Mouse (Mus musculus) megakaryocyte, embryonic 14.5 days (primary cell): ENCODE results near the gene Hoxa3. TPM values are rescaled to one million over a fixed set of nuclear protein-coding genes. Genes with fewer than 3 reads are reported as not detected.

Experiments used
- H3K27me3 ChIP-seq: replicated peaks from 2 replicates; pipeline ENCODE3; 2012; ENCODE audit warnings: inconsistent platforms
- H3K36me3 ChIP-seq: replicated peaks from 2 replicates; pipeline ENCODE3; 2012; ENCODE audit warnings: low read length, inconsistent platforms, mixed read lengths
- H3K4me1 ChIP-seq: 2 replicates; pipeline ENCODE4 v1.6.1; 2012; ENCODE audit warnings: inconsistent platforms
- H3K4me3 ChIP-seq: replicated peaks from 2 replicates; pipeline ENCODE3; 2012; ENCODE audit warnings: moderate library complexity, mild to moderate bottlenecking, inconsistent platforms
- H3K9me3 ChIP-seq: 2 replicates; pipeline ENCODE4 v1.6.1; 2012; ENCODE audit warnings: inconsistent platforms
- FLI1 ChIP-seq: IDR thresholded peaks from 2 replicates; pipeline ENCODE4 v1.6.1; 2012; ENCODE audit warnings: low read length, inconsistent platforms, mixed read lengths
- GATA1 ChIP-seq: IDR thresholded peaks from 3 replicates; pipeline ENCODE4 v1.6.1; 2012; ENCODE audit warnings: mixed read lengths, low read length, inconsistent platforms, borderline replicate concordance
- polyA plus RNA-seq: library from polyadenylated mRNA; stranded (reverse); fragments of >175 nt; gene quantifications from 2 replicates; pipeline ENCODE4 v1.2.3, GENCODE M21; 2012; ENCODE audit warnings: low replicate concordance; ENCODE audit not compliant: insufficient read depth

The Hoxa3 gene
- polyA plus RNA-seq, 1 experiment = 0.21 TPM

DNA sequence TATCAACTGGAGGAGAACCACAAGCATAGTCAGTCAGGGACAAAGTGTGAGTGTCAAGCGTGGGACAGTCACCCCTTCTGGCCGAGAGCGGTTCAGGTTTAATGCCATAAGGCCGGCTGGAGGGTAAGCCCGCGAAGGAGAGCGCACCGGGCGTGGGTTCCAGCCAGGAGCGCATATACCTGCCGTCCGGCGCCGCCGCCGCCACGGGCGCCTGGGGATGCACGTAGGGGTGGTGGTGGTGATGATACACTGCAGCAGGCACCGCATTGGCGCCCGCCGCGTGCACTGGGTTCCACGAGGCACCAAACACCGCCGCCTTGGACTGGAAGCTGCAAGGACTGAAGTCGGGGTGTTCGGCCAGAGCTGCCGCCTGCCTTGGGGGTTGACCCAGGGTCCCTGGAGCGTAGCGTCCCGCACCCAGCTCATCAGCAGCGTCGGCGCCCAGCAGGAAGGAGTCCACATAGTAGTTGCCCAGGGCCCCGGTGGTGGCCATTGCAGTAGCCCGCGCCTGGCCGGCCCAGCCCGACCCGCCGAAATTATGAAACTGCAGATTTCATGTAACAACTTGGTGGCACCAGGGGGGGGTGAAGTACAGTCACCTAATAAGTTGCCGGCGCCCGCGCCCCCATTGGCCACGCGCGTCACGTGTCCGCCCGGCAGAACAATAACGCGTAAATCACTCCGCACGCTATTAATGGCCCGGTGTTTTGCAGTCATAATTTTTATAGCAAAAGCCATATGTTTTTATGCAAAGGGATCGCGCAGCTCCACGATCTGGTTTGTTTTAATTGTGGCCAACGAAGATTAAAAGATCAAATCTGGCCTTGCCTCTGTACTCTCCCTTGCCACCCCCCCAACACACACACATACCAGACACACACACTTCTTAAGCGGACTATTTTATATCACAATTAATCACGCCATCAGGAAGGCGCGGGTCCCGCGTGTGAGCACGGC is 12.8 kb upstream of the Hoxa3 start:
- Histone ChIP-seq H3K4me1 (peaks cover 76% of the 10 kb centered on the region), H3K36me3 (no peaks in the 10 kb centered on the region), H3K27me3 (peaks cover 93% of the 10 kb centered on the region), H3K4me3 (peak overlapping the region; percentile 91), H3K9me3 (no peaks in the 10 kb centered on the region)
- no peak for TF ChIP-seq FLI1
- TF ChIP-seq GATA1 = no peak

DNA sequence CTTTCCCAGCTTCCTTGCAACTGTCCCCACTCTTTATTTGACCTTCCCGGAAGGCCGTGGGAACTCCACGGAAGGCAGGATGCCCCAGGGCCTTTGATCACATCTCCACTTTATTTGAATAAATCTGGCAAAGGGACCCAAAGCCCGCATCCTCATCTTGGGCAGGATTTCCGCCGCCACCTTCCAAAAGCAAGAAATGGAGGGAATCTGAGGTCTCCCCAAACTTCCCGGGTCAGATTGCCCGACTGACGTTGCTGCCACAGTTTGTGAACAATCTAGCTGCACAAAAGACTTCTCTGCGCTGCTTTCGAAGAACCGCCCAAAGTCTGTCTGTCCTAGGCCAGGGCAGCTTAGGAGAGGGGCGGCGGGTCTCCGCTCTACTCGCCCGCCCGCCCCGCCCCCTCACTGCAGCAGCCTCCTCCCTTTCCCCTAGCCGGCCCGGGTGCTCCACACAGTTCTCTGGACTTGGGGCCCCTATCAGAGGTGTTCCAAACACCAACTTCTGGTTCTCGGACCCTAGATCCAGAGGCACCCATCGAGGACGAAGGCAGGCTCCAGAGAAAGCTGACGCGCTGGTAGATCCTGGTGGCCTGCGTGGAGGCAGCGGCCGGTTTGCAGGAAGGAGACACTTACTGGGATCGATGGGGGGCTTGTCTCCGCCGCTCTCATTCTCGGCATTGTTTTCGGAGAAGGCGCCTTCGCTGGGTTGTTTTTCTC is 11.9 kb upstream of the Hoxa3 start:
- Histone ChIP-seq H3K4me3 (peak overlapping the region; percentile 91), H3K9me3 (no peaks in the 10 kb centered on the region), H3K27me3 (peaks cover 93% of the 10 kb centered on the region), H3K4me1 (peaks cover 76% of the 10 kb centered on the region), H3K36me3 (no peaks in the 10 kb centered on the region)
- TF ChIP-seq GATA1 (no peak), FLI1 (no peak)

DNA sequence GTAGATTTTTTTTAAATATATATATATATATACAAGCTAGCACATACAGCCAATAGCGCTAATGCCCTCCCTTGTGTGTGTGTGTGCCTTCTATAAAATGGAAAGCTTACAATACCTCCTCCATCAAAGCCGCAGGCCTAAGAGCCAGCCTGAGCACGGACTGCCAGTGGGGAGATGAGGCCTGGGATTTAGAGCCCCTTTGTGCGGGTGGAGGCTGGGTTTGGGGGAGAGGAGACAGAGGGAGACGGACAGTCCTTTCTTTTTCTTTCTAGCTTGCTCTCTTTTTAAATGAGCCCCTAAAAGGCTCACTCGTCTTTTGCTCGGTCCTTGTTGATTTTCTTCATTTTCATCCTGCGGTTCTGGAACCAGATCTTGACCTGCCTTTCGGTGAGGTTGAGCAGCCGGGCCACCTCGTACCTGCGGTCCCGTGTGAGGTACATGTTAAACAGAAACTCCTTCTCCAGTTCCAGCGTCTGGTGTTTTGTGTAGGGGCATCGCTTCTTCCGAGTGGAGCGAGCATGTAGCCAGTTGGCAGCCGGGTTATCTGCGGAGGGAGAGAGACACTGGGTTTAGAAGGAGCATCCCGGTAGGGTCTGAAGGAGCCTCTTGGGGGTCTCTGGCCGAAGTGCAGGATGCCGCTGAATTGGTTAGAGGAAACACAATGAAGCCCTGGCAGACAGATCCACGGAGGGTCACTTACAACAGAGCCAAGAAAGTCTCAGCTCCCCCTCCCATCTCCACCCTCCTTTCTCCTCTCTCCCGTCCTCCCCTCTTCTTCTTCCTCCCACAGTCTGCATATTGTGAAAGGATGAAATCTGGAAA is 11.0 kb upstream of the Hoxa3 start:
- no peaks in the 10 kb centered on the region for H3K9me3 ChIP-seq
- H3K4me1 ChIP-seq = peaks cover 72% of the 10 kb centered on the region
- TF ChIP-seq FLI1 (no peak), GATA1 (no peak)
- no peaks in the 10 kb centered on the region for H3K36me3 ChIP-seq
- peaks cover 94% of the 10 kb centered on the region for H3K27me3 ChIP-seq
- H3K4me3 ChIP-seq = peak overlapping the region; percentile 91

DNA sequence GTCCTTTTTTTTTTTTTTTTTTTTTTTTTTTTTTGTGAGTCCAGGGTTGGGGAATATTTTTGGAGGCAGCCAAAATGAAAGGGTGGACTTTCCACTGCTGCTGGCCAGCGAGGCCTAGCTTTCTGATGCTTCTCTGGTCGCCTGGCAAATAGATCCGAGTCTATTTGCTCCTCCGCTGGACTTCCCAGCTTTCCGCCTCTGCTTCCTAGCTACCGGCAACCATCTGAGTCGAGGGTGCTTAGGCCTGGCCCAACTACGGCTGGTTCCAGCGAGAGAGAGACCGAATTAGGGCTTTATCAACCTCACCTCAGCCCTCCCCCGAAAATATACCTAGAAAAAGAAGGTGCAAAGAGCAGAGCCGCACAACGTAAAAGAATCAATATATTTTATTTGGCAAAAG is 9.6 kb upstream of the Hoxa3 start:
- Histone ChIP-seq H3K36me3 (no peaks in the 10 kb centered on the region), H3K4me3 (peak overlapping the region; percentile 38), H3K27me3 (peaks cover 95% of the 10 kb centered on the region), H3K9me3 (no peaks in the 10 kb centered on the region), H3K4me1 (peaks cover 73% of the 10 kb centered on the region)
- TF ChIP-seq FLI1 = no peak
- no peak for TF ChIP-seq GATA1

DNA sequence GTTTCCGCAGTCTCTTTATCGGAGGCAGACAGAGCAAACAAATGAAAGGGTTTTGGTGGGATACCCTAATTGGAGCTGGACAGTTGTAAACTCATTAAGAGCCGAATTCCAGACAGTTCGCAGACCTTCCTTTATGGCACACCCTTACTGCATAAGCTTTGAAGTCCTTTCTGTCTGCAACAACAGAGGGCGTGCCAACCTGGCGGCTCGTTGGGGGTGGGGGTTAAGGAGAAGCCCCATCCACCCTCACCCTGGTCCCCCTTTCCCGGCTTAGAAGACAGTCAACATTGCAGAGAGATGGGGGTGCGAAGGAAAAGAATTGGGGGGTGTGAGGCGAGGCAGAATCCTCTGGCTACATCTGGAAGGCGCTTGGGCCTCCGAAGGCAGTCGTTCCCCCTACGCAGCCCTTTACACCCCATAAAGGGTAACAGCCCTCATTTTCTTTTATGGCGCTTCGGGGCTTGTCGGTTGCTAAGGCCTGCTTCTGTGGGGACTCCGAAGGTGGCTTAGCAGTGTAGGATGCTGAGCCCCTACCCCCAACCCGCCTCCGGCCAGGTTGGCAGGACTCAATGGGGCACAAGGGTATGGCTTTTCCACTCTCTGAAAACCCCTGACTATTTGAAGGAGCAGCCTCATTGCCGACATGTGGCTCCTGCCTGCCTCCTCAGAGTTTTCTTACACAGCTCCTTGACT is 9.0 kb upstream of the Hoxa3 start:
- Histone ChIP-seq H3K27me3 (peaks cover 95% of the 10 kb centered on the region), H3K4me1 (peaks cover 78% of the 10 kb centered on the region), H3K4me3 (peak overlapping the region; percentile 94), H3K9me3 (no peaks in the 10 kb centered on the region), H3K36me3 (no peaks in the 10 kb centered on the region)
- TF ChIP-seq FLI1 (no peak), GATA1 (no peak)

DNA sequence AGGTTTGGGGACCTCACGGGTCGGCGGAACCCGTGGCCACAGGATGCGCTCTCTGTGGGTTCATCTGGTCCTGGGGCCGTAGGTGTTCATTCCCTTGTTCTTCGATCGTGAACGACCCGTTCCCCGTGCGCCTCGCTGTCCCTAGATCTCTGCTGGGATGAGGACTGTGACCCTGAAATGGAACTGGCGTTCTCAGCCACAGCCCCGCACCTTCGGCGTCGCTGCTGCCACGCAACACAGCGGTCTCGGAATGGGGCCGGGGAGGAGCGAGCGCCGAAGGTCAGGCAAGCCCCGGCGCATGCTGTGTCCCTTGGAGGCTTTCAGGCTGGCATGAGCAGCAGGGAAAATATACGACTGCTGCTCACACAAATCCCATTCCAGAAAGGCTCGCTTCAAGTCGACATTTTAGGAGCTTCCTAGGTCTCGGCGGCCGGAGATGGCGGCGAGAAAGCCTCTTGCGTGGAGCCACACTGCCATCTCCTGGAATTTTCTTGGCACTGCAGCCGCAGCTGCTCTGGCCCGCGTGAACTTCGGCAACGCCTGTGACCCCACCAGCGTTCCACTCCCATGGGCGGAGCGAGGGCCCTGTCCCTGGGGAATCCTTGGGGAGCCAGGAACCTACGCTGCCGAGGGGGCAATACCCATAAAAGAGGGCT is 8.3 kb upstream of the Hoxa3 start, which contains the start of gene Hoxa7:
Hoxa7 (minus strand) TSS at position 518 of the 656 bp plus-strand sequence.
- Histone ChIP-seq H3K27me3 (peaks cover 95% of the 10 kb centered on the region), H3K4me3 (peak within 1 kb of the TSS; percentile 94), H3K4me1 (peaks cover 84% of the 10 kb centered on the region), H3K36me3 (no peaks in the 10 kb centered on the region), H3K9me3 (no peaks in the 10 kb centered on the region)
- no peak for TF ChIP-seq GATA1
- TF ChIP-seq FLI1 = no peak

DNA sequence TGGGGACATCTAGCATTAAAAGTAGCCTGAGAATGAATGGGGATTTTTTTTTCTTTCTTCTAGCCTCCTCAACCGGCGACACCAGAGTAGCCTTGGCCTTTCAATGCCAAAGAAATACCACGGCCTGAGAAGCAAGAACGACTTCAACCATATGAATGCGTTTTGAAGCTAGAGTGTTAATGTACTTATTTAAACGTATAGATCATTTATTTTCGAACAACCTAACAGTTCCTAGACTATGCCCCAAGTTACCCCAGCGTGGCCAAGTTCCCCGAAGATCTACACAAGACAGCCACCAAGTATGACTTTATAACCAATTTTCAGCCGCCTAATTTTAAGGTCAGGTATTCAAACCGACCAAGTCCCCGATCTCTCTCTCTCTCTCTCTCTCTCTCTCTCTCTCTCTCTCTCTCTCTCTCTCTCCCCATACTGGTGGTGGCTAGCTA is 7.8 kb upstream of the Hoxa3 start:
- no peak for TF ChIP-seq FLI1
- no peak for TF ChIP-seq GATA1
- Histone ChIP-seq H3K27me3 (peaks cover 95% of the 10 kb centered on the region), H3K4me1 (peaks cover 84% of the 10 kb centered on the region), H3K9me3 (no peaks in the 10 kb centered on the region), H3K4me3 (peak overlapping the region; percentile 94), H3K36me3 (no peaks in the 10 kb centered on the region)

DNA sequence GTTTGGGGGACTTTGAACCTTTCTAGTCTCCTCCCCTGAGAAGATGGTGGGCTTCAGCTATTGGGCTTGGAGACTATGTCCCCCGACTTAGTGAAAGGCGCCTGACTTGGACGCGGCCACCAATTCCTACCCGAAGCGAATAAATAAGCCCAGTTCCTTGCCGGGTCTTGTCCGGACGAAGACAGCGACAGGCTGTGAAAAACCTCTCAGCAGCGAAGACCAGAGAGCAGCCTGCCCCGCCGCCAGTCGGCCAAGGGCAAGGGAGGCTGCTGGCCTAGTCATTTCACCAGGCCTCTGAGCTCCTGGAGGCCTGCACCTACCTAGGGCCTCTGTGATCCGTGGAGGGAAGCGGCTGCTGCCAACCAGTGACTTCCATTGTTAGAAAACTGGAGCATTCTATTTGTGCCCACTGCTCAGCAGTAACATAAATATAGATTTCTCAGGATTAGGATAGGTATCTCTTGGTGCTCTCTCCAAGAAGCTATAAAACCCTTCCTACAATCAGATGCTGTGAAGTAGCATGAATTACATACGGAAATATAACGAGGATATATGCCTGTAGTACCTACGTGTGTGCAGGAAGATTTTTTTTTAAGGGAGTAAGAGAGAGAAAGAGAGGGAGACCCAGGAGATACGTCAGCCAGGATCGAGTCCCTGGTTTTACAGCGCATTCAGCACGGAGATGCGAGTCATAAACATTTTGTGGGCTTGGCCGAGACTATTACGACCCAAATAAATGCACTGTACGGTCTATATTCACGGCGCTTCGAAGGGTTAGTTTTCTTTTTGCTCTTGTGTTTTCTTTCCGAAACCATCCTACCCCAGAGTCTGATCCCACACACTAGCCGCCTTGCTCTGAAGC is 7.1 kb upstream of the Hoxa3 start:
- TF ChIP-seq FLI1 = no peak
- no peak for TF ChIP-seq GATA1

More for the DNA sequence above, 7.1 kb upstream of the Hoxa3 start:
- Histone ChIP-seq H3K36me3 (no peaks in the 10 kb centered on the region), H3K27me3 (peaks cover 94% of the 10 kb centered on the region), H3K4me3 (peak overlapping the region; percentile 94), H3K9me3 (no peaks in the 10 kb centered on the region), H3K4me1 (peaks cover 82% of the 10 kb centered on the region)
